Mouse (Mus musculus) erythroblast, adult 5-6 weeks (primary cell): ENCODE results near the gene Kmt2d. TPM values are rescaled to one million over a fixed set of nuclear protein-coding genes. Genes with fewer than 3 reads are reported as not detected.

ENCODE experiments used
- total RNA-seq, 2 experiments: library from RNA; stranded (forward) in 1 of 2; stranded (reverse) in 1 of 2; fragments of 150-400 nt in 1 of 2; fragments of 200-764, 138-1000 nt in 1 of 2; gene quantifications; 2 replicates each; pipeline versions ENCODE4 v1.2.3 to v1.2.4; 2015 to 2017; ENCODE audit warnings: low replicate concordance in 2 of 2

The Kmt2d gene
- total RNA-seq, 2 experiments from 2014 or later = 28.1 to 31.8 TPM

Other genes with a start within 250 kb of the Kmt2d start
- gene Cacnb3, start 240.4 kb downstream of the Kmt2d start, total RNA-seq (2015; ENCODE audit: low replicate concordance) = not detected in 2 replicates
- not detected in 2 replicates for gene Cacnb3, start 240.4 kb downstream of the Kmt2d start, total RNA-seq (2017; ENCODE audit: low replicate concordance)
- 9.4 and 10.4 TPM in 2 replicates for gene Ddx23, start 208.3 kb downstream of the Kmt2d start, total RNA-seq (2015; ENCODE audit: low replicate concordance)
- 32.3 and 40.2 TPM in 2 replicates for gene Ddx23, start 208.3 kb downstream of the Kmt2d start, total RNA-seq (2017; ENCODE audit: low replicate concordance)
- 4.4 TPM in 1 of 2 replicates, not detected in the other for gene Rnd1, start 193.7 kb downstream of the Kmt2d start, total RNA-seq (2015; ENCODE audit: low replicate concordance)
- gene Rnd1, start 193.7 kb downstream of the Kmt2d start, total RNA-seq (2017; ENCODE audit: low replicate concordance) = 0.42 and 2.2 TPM in 2 replicates
- not detected in 2 replicates for gene Ccdc65, start 163.0 kb downstream of the Kmt2d start, total RNA-seq (2015; ENCODE audit: low replicate concordance)
- not detected in 2 replicates for gene Ccdc65, start 163.0 kb downstream of the Kmt2d start, total RNA-seq (2017; ENCODE audit: low replicate concordance)
- 1.2 TPM in 1 of 2 replicates, not detected in the other for gene Fkbp11, start 143.0 kb downstream of the Kmt2d start, total RNA-seq (2015; ENCODE audit: low replicate concordance)
- gene Fkbp11, start 143.0 kb downstream of the Kmt2d start, total RNA-seq (2017; ENCODE audit: low replicate concordance) = 0.84 and 1.0 TPM in 2 replicates
- 7.1 and 8.4 TPM in 2 replicates for gene Arf3, start 108.0 kb downstream of the Kmt2d start, total RNA-seq (2015; ENCODE audit: low replicate concordance)
- gene Arf3, start 108.0 kb downstream of the Kmt2d start, total RNA-seq (2017; ENCODE audit: low replicate concordance) = 4.6 and 8.1 TPM in 2 replicates
- gene Wnt10b, start 93.1 kb downstream of the Kmt2d start, total RNA-seq (2015; ENCODE audit: low replicate concordance) = 1.0 TPM in 1 of 2 replicates, not detected in the other
- not detected in 2 replicates for gene Wnt10b, start 93.1 kb downstream of the Kmt2d start, total RNA-seq (2017; ENCODE audit: low replicate concordance)
- gene Wnt1, start 81.3 kb downstream of the Kmt2d start, total RNA-seq (2015; ENCODE audit: low replicate concordance) = not detected in 2 replicates
- gene Wnt1, start 81.3 kb downstream of the Kmt2d start, total RNA-seq (2017; ENCODE audit: low replicate concordance) = not detected in 2 replicates
- not detected in 2 replicates for gene Ddn, start 61.7 kb downstream of the Kmt2d start, total RNA-seq (2015; ENCODE audit: low replicate concordance)
- gene Ddn, start 61.7 kb downstream of the Kmt2d start, total RNA-seq (2017; ENCODE audit: low replicate concordance) = not detected in 2 replicates
- gene Prkag1, start 39.7 kb downstream of the Kmt2d start, total RNA-seq (2015; ENCODE audit: low replicate concordance) = 20.2 and 21.5 TPM in 2 replicates
- 35.1 and 37.9 TPM in 2 replicates for gene Prkag1, start 39.7 kb downstream of the Kmt2d start, total RNA-seq (2017; ENCODE audit: low replicate concordance)
- 2.1 TPM in 1 of 2 replicates, not detected in the other for gene Rhebl1, start 23.3 kb upstream of the Kmt2d start, total RNA-seq (2015; ENCODE audit: low replicate concordance)
- gene Rhebl1, start 23.3 kb upstream of the Kmt2d start, total RNA-seq (2017; ENCODE audit: low replicate concordance) = 0.98 and 1.8 TPM in 2 replicates
- not detected in 2 replicates for gene Dhh, start 27.3 kb upstream of the Kmt2d start, total RNA-seq (2015; ENCODE audit: low replicate concordance)
- not detected in 2 replicates for gene Dhh, start 27.3 kb upstream of the Kmt2d start, total RNA-seq (2017; ENCODE audit: low replicate concordance)
- gene Lmbr1l, start 47.0 kb upstream of the Kmt2d start, total RNA-seq (2015; ENCODE audit: low replicate concordance) = 2.3 and 3.3 TPM in 2 replicates
- 10.6 and 12.8 TPM in 2 replicates for gene Lmbr1l, start 47.0 kb upstream of the Kmt2d start, total RNA-seq (2017; ENCODE audit: low replicate concordance)
- 804 and 902 TPM in 2 replicates for gene Tuba1b, start 63.4 kb upstream of the Kmt2d start, total RNA-seq (2015; ENCODE audit: low replicate concordance)
- gene Tuba1b, start 63.4 kb upstream of the Kmt2d start, total RNA-seq (2017; ENCODE audit: low replicate concordance) = 180 and 247 TPM in 2 replicates
- gene Gm49450, start 82.3 kb upstream of the Kmt2d start, total RNA-seq (2015; ENCODE audit: low replicate concordance) = not detected in 2 replicates
- 4.7 TPM in 1 of 2 replicates, not detected in the other for gene Gm49450, start 82.3 kb upstream of the Kmt2d start, total RNA-seq (2017; ENCODE audit: low replicate concordance)
- gene Tuba1a, start 82.5 kb upstream of the Kmt2d start, total RNA-seq (2015; ENCODE audit: low replicate concordance) = 15.3 and 19.6 TPM in 2 replicates
- gene Tuba1a, start 82.5 kb upstream of the Kmt2d start, total RNA-seq (2017; ENCODE audit: low replicate concordance) = 4.3 and 5.9 TPM in 2 replicates
- gene Tuba1c, start 158.7 kb upstream of the Kmt2d start, total RNA-seq (2015; ENCODE audit: low replicate concordance) = 73.8 and 96.1 TPM in 2 replicates
- gene Tuba1c, start 158.7 kb upstream of the Kmt2d start, total RNA-seq (2017; ENCODE audit: low replicate concordance) = 36.4 and 46.4 TPM in 2 replicates
- gene Prph, start 184.0 kb upstream of the Kmt2d start, total RNA-seq (2015; ENCODE audit: low replicate concordance) = not detected in 2 replicates
- gene Prph, start 184.0 kb upstream of the Kmt2d start, total RNA-seq (2017; ENCODE audit: low replicate concordance) = not detected in 2 replicates
- 11.9 and 21.7 TPM in 2 replicates for gene Troap, start 203.4 kb upstream of the Kmt2d start, total RNA-seq (2015; ENCODE audit: low replicate concordance)
- gene Troap, start 203.4 kb upstream of the Kmt2d start, total RNA-seq (2017; ENCODE audit: low replicate concordance) = 20.4 and 28.1 TPM in 2 replicates
- not detected in 2 replicates for gene C1ql4, start 216.6 kb upstream of the Kmt2d start, total RNA-seq (2015; ENCODE audit: low replicate concordance)
- not detected in 2 replicates for gene C1ql4, start 216.6 kb upstream of the Kmt2d start, total RNA-seq (2017; ENCODE audit: low replicate concordance)
- gene Dnajc22, start 222.0 kb upstream of the Kmt2d start, total RNA-seq (2015; ENCODE audit: low replicate concordance) = not detected in 2 replicates
- gene Dnajc22, start 222.0 kb upstream of the Kmt2d start, total RNA-seq (2017; ENCODE audit: low replicate concordance) = not detected in 2 replicates